Comparison of ENCODE assay signal across 8 mouse cellular contexts in genomic region chr13:112152614-112153550, GRCm38 (mm10).
DNase-seq lines count a peak whose midpoint lies in the region; ATAC-seq and TF ChIP-seq lines count a peak whose summit lies in the region.

No protein-coding gene starts in this region.

- no peaks in the 10 kb centered on the region for H3K36me3 ChIP-seq in heart, embryonic 12.5 days
- no peaks in the 10 kb centered on the region for H3K36me3 ChIP-seq in kidney, embryonic 14.5 days (ENCODE audit: control insufficient read depth, insufficient read depth, low read length)

- peak overlapping the region; percentile 85 for H3K27ac ChIP-seq in heart, embryonic 12.5 days (ENCODE audit: poor library complexity, severe bottlenecking)
- H3K27ac ChIP-seq in kidney, embryonic 14.5 days (ENCODE audit: low read depth, low read length): peak overlapping the region; percentile 65; the same call in 1 of the 2 replicates

- peaks cover 28% of the 10 kb centered on the region for H3K4me1 ChIP-seq in heart, embryonic 12.5 days (replicated peaks)
- H3K4me1 ChIP-seq in kidney, embryonic 14.5 days (ENCODE audit: control insufficient read depth, insufficient read depth, low read length): peaks cover 15% of the 10 kb centered on the region; the same call in 1 of the 2 replicates
- 0 out of 2 replicates have a peak, but pooled peaks cover 4% of the 10 kb centered on the region for H3K4me1 ChIP-seq in lung, adult 2 months (ENCODE audit: control insufficient read depth, insufficient read depth, low read length)

- peak; percentile 24 to 74 for DNase-seq in adrenal gland, adult (ENCODE audit: inconsistent age in 2 of 2, low spot score in 1 of 2)
- no peak for DNase-seq in adrenal gland, postnatal 4 days (ENCODE audit: low spot score in 2 of 2)
- DNase-seq in embryo, embryonic 9.5 days (ENCODE audit: extremely low spot score): peak; percentile 64
- DNase-seq in lung, adult 2 months: peak; percentile 52
- DNase-seq in ovary, postnatal 14 days (ENCODE audit: low spot score): peak; percentile 41
- no peak for DNase-seq in thymus, postnatal 10 days (ENCODE audit: low spot score in 2 of 2)

- H3K27me3 ChIP-seq in heart, embryonic 12.5 days (replicated peaks): no peaks in the 10 kb centered on the region
- H3K27me3 ChIP-seq in kidney, embryonic 14.5 days (ENCODE audit: control insufficient read depth, insufficient read depth, low read length): no peaks in the 10 kb centered on the region

- no peak overlapping the region for H3K4me3 ChIP-seq in heart, embryonic 12.5 days
- no peak overlapping the region for H3K4me3 ChIP-seq in kidney, embryonic 14.5 days (ENCODE audit: low read length)
- H3K4me3 ChIP-seq in lung, adult 2 months (replicated peaks; ENCODE audit: extremely low read depth, low read depth, low read length): peak overlapping the region; percentile 10

- H3K4me2 ChIP-seq in heart, embryonic 12.5 days: peak overlapping the region; percentile 54
- H3K4me2 ChIP-seq in kidney, embryonic 14.5 days (replicated peaks; ENCODE audit: low read depth, low read length): no peak overlapping the region; the same call in 1 of the 2 replicates

- TF ChIP-seq CTCF in lung, adult 2 months (IDR thresholded peaks at IDR 0.05; ENCODE audit: insufficient read depth, low read length): no peak

- 9% methylated on average over 27 of the region's 27 CpGs for WGBS in heart, embryonic 12.5 days
- 21% methylated on average over 27 of the region's 27 CpGs for WGBS in kidney, embryonic 14.5 days
- WGBS in lung, adult 2 months: 23% methylated on average over 27 of the region's 27 CpGs

- TF ChIP-seq POLR2A in lung, adult 2 months (IDR thresholded peaks at IDR 0.05; ENCODE audit: borderline replicate concordance, extremely low read depth, low read depth, low read length): no peak

- H3K9me3 ChIP-seq in heart, embryonic 12.5 days (replicated peaks): no peaks in the 10 kb centered on the region
- no peaks in the 10 kb centered on the region; the same call in 1 of the 2 replicates for H3K9me3 ChIP-seq in kidney, embryonic 14.5 days (ENCODE audit: control insufficient read depth, low read length)

- peak; percentile 82 for ATAC-seq in heart, embryonic 12.5 days (ENCODE audit: insufficient number of reproducible peaks, low FRiP score)
- peak; percentile 68 for ATAC-seq in kidney, embryonic 14.5 days (ENCODE audit: low FRiP score, low TSS enrichment)

- H3K9ac ChIP-seq in heart, embryonic 12.5 days: peak overlapping the region; percentile 35; the same call in 1 of the 2 replicates
- H3K9ac ChIP-seq in kidney, embryonic 14.5 days (ENCODE audit: low read depth, low read length): no peak overlapping the region

Comparison
In these comparisons a context has a peak if more than half of its experiments do, and no peak if none do; other contexts are left out.
1. DNase-seq: peak in adrenal gland, adult (2 of 2), embryo, embryonic 9.5 days (single experiment), lung, adult 2 months (single experiment) and ovary, postnatal 14 days (single experiment); none in adrenal gland, postnatal 4 days (0 of 2) and thymus, postnatal 10 days (0 of 2).